15 mouse cellular contexts compared by ENCODE assay signal in genomic region chr10:7837446-7837845, GRCm38 (mm10).
"Had no signal": no experiment of that assay in that cellular context is flagged by ENCODE, and none has a peak within 500 bp of the region (broad histone marks: within the 10 kb centered on the region; RNA-seq: fewer than 3 reads in every experiment).

No protein-coding gene starts in this region.

- H3K36me3 ChIP-seq: neural tube, embryonic 13.5 days; neural tube, embryonic 15.5 days; stomach, embryonic 15.5 days had no signal

- H3K27ac ChIP-seq: neural tube, embryonic 13.5 days; neural tube, embryonic 15.5 days; stomach, embryonic 15.5 days; stomach, postnatal 0 days had no signal

- H3K27me3 ChIP-seq: neural tube, embryonic 13.5 days; neural tube, embryonic 15.5 days; stomach, embryonic 15.5 days had no signal

- H3K9me3 ChIP-seq: neural tube, embryonic 13.5 days; neural tube, embryonic 15.5 days; stomach, embryonic 15.5 days had no signal

- H3K9ac ChIP-seq: neural tube, embryonic 13.5 days; neural tube, embryonic 15.5 days; stomach, embryonic 15.5 days had no signal

- H3K4me2 ChIP-seq: neural tube, embryonic 13.5 days; neural tube, embryonic 15.5 days; stomach, embryonic 15.5 days had no signal

- H3K4me3 ChIP-seq: neural tube, embryonic 13.5 days; neural tube, embryonic 15.5 days; stomach, embryonic 15.5 days had no signal

- DNase-seq: retina, postnatal 1 day; right cerebral cortex, adult 18-20 months; right cerebral cortex, postnatal 14 days; right cerebral cortex, postnatal 25 days; right cerebral cortex, postnatal 4 days; spleen, adult 18-20 months; thymus, adult 2 months; thymus, postnatal 14 days; thymus, postnatal 25 days; thymus, postnatal 36 days; thymus, postnatal 4 days had no signal
